ENCODE assay signal across 24 mouse cellular contexts in the genomic region with DNA sequence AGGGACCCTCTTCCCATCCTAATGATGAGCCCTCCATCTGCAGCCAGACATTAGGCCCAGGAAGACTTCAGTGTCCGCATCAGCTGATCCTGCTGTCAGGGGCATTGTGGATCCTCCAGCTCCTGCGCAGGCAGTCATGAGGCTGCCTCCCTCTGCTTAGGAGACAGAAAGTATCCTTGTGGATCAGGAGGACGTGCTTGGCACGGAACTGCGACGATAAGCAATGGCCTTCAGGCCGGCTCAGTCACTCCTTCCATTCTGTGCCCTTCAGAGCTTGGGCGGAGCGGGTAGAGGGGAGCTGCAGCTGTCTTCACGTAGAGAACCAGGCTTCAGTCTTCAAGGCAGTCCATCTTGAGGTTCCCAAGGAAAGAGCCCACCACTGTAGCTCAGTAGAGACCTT. TPM values are rescaled to one million over a fixed set of nuclear protein-coding genes. Genes with fewer than 3 reads are reported as not detected.
"Had no signal": no experiment of that assay in that cellular context is flagged by ENCODE, and none has a peak within 500 bp of the region (broad histone marks: within the 10 kb centered on the region; RNA-seq: fewer than 3 reads in every experiment).

No protein-coding gene starts in this region.

- H3K27ac ChIP-seq: limb, embryonic 12.5 days; limb, embryonic 15.5 days; liver, embryonic 14.5 days; macrophage; midbrain, embryonic 12.5 days; neural tube, embryonic 13.5 days; stomach, postnatal 0 days had no signal

- DNase-seq: kidney, adult 9 months; kidney, postnatal 14 days; kidney, postnatal 4 days; left cerebral cortex, postnatal 4 days; liver, postnatal 0 days; lung, embryonic 14.5 days; thymus, adult 2 months; thymus, postnatal 14 days; thymus, postnatal 4 days had no signal

- H3K4me3 ChIP-seq: limb, embryonic 12.5 days; limb, embryonic 15.5 days; midbrain, embryonic 12.5 days; myocyte; neural tube, embryonic 13.5 days had no signal

RNA-seq across cellular contexts. Expression of gene 6430531B16Rik, which starts 17.4 kb away (rescaled TPM):
- total RNA-seq: monocyte, adult 5-6 weeks had no signal

RNA-seq across cellular contexts. Expression of gene Utf1, which starts 17.6 kb away (rescaled TPM):
- total RNA-seq: layer of hippocampus, adult 18-20 months; layer of hippocampus, postnatal 14 days; left cerebral cortex, adult 8-10 months; left cerebral cortex, postnatal 14 days; left cerebral cortex, postnatal 4 days; megakaryocyte, adult 5-6 weeks; monocyte, adult 5-6 weeks; neutrophil, adult 5-6 weeks had no signal
